Mouse (Mus musculus): Measurements from ENCODE around the gene Mrps6.
A peak's percentile ranks its signal among the peaks of the same experiment; 100 is the strongest.

The Mrps6 gene

GRCm38 (mm10) chr16:92127226-92127625 lies 69.2 kb downstream of the Mrps6 start:
- no peak for DNase-seq

GRCm38 (mm10) chr16:92127666-92128065 lies 69.6 kb downstream of the Mrps6 start:
- no peak for DNase-seq

GRCm38 (mm10) chr16:92129843-92130242 lies 71.8 kb downstream of the Mrps6 start:
- DNase-seq: no peak

- no peak for DNase-seq
Measured at GRCm38 (mm10) chr16:92132511-92132910, 74.4 kb downstream of the Mrps6 start.

- no peak for DNase-seq
Measured at GRCm38 (mm10) chr16:92134148-92134764, 76.2 kb downstream of the Mrps6 start.

- DNase-seq: no peak
Measured at GRCm38 (mm10) chr16:92136275-92136674, 78.2 kb downstream of the Mrps6 start.

GRCm38 (mm10) chr16:92139386-92140261 lies 81.6 kb downstream of the Mrps6 start:
- no peak for DNase-seq

- no peak for DNase-seq
Measured at GRCm38 (mm10) chr16:92140328-92140727, 82.3 kb downstream of the Mrps6 start.

- no peak for DNase-seq
Measured at GRCm38 (mm10) chr16:92141021-92141420, 83.0 kb downstream of the Mrps6 start.

- DNase-seq: no peak
Measured at GRCm38 (mm10) chr16:92142426-92143012, 84.4 kb downstream of the Mrps6 start.

- no peak for DNase-seq
Measured at GRCm38 (mm10) chr16:92147631-92148366, 89.7 kb downstream of the Mrps6 start.

- DNase-seq: no peak
Measured at GRCm38 (mm10) chr16:92148367-92148728, 90.3 kb downstream of the Mrps6 start.

GRCm38 (mm10) chr16:92150975-92151374 lies 92.9 kb downstream of the Mrps6 start:
- no peak for DNase-seq

- DNase-seq: no peak
Measured at GRCm38 (mm10) chr16:92158021-92158455, 100.0 kb downstream of the Mrps6 start.

- DNase-seq: peak; percentile 37
Measured at GRCm38 (mm10) chr16:92158461-92159091, 100.5 kb downstream of the Mrps6 start.

- no peak for DNase-seq
Measured at GRCm38 (mm10) chr16:92159114-92159513, 101.0 kb downstream of the Mrps6 start.
